Mouse (Mus musculus) midbrain, embryonic 15.5 days (tissue): Measurements from ENCODE around the gene P4htm. TPM values are rescaled to one million over a fixed set of nuclear protein-coding genes. Genes with fewer than 3 reads are reported as not detected.

Experiments used
- ATAC-seq: fragments of 200-750 bp; cut with Nextera tagmentation; replicated peaks from 2 replicates; pipeline ENCODE4 v1.8.0; 2017; ENCODE audit warnings: moderate TSS enrichment
- H3K27ac ChIP-seq: fragments of 300-500 bp; sonication (generic); 2 replicates; pipeline ENCODE4 v1.5.1; 2015; ENCODE audit warnings: mild to moderate bottlenecking, inconsistent platforms
- H3K27me3 ChIP-seq: fragments of 300-500 bp; sonication (generic); replicated peaks from 2 replicates; pipeline ENCODE4 v1.6.1; 2015; ENCODE audit warnings: inconsistent platforms
- H3K36me3 ChIP-seq: fragments of 300-500 bp; sonication (generic); replicated peaks from 2 replicates; pipeline ENCODE4 v1.6.1; 2015; ENCODE audit warnings: inconsistent platforms
- H3K4me1 ChIP-seq: fragments of 300-500 bp; sonication (generic); 2 replicates; pipeline ENCODE4 v1.6.1; 2015; ENCODE audit warnings: inconsistent platforms
- H3K4me2 ChIP-seq: fragments of 300-500 bp; sonication (generic); 2 replicates; pipeline ENCODE4 v1.6.1; 2015; ENCODE audit warnings: inconsistent platforms, mild to moderate bottlenecking, moderate library complexity
- H3K4me3 ChIP-seq: fragments of 300-500 bp; sonication (generic); 2 replicates; pipeline ENCODE4 v1.5.1; 2015; ENCODE audit warnings: mild to moderate bottlenecking, inconsistent platforms
- H3K9ac ChIP-seq: fragments of 300-500 bp; sonication (generic); 2 replicates; pipeline ENCODE4 v1.6.1; 2015; ENCODE audit warnings: mild to moderate bottlenecking, inconsistent platforms
- H3K9me3 ChIP-seq: fragments of 300-500 bp; sonication (generic); 2 replicates; pipeline ENCODE4 v1.6.1; 2016; ENCODE audit warnings: inconsistent platforms
- WGBS: fragments of 180-500 bp; shearing (Covaris S2); methylation state at CpG from one replicate; pipeline ENCODE4 v1.1.7; 2015; ENCODE audit warnings: mixed read lengths; 5-methylcytosine and 5-hydroxymethylcytosine counted together
- polyA plus RNA-seq: library from polyadenylated mRNA; unstranded; fragments of >200 nt; fragmentation: Nextera tagmentation; extraction: Ambion mirVana; gene quantifications from 2 replicates; pipeline ENCODE4 v1.2.1, GENCODE M21; 2015

The P4htm gene
- polyA plus RNA-seq, 1 experiment from 2014 or later: 38.5 TPM

DNA sequence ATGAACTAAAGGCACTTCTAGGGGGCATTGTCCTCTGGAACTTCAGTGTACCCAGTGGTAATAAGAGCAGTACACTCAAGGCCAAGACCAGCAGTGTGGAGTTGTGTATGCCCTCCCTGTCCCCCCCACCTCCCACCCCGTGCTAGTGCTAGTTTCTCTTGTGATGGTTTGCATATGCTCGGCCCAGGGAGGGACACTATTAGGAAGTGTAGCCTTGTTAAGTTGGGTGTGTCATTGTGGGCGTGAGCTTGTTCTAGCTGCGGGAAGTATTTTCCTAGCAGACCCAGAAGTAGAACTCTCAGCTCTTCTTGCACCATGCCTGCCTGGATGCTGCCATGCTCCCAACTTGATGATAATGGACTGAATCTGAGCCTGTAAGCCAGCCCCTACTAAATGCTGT lies 4.5 kb upstream of the P4htm start:
- Histone ChIP-seq H3K9ac (no peak overlapping the region), H3K9me3 (no peaks in the 10 kb centered on the region), H3K27me3 (no peaks in the 10 kb centered on the region), H3K4me3 (no peak overlapping the region), H3K27ac (no peak overlapping the region), H3K4me2 (no peak overlapping the region), H3K4me1 (peaks cover 4% of the 10 kb centered on the region), H3K36me3 (peaks cover 32% of the 10 kb centered on the region)
- 89% methylated on average over 4 of the region's 4 CpGs for WGBS
- ATAC-seq: no peak

DNA sequence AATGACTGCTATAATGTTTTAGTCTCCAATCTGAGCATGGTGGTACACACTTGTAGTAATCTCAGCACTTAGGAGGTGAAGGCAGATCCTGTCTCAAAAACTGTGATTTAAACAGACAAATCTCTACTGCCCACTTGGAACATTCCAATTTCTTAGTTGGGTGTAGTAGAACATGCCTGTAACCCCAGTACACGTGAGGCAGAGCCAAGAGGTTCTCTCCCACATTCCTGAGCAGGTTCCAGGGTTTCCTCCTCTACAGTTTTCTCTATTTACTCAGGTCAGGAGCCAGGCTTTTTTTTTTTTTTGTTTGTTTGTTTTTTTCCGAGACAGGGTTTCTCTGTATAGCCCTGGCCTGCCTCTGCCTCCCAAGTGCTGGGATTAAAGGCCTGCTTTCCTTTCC lies 2.5 kb upstream of the P4htm start:
- no peak for ATAC-seq
- Histone ChIP-seq H3K27ac (no peak overlapping the region), H3K36me3 (peaks cover 23% of the 10 kb centered on the region), H3K27me3 (no peaks in the 10 kb centered on the region), H3K4me3 (no peak overlapping the region), H3K4me2 (no peak overlapping the region), H3K9ac (no peak overlapping the region), H3K9me3 (no peaks in the 10 kb centered on the region), H3K4me1 (peaks cover 11% of the 10 kb centered on the region)
- WGBS: 63% methylated on average over 2 of the region's 2 CpGs

DNA sequence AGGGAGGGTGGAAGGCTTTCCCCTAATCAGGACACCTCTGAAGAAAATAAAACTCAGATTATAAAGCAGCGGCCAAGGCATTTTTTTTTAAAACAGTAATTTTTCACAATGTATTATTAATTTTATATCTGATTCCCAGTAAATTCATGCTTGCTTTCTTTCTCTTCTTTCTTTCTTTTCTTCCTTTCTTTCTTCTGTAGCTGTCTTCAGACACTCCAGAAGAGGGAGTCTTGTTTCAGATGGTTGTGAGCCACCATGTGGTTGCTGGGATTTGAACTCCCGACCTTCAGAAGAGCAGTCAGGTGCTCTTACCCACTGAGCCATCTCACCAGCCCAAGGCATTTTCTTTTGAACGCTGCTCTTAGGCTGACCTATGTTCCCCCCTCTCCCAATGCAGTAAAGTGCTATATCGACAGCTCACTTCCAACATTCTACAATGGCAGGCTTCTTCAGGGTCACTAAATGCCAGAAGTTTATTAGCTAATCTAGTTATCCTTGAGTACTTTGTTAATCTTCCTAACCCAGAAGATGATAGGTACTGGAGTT lies 1.6 kb upstream of the P4htm start:
- ATAC-seq: no peak
- no peaks in the 10 kb centered on the region for H3K9me3 ChIP-seq
- H3K9ac ChIP-seq: no peak overlapping the region
- no peaks in the 10 kb centered on the region for H3K27me3 ChIP-seq
- no peak overlapping the region for H3K4me2 ChIP-seq
- no peak overlapping the region for H3K27ac ChIP-seq
- WGBS: 78% methylated on average over 4 of the region's 4 CpGs
- H3K4me3 ChIP-seq: no peak overlapping the region
- H3K36me3 ChIP-seq: peaks cover 19% of the 10 kb centered on the region
- peaks cover 11% of the 10 kb centered on the region for H3K4me1 ChIP-seq

DNA sequence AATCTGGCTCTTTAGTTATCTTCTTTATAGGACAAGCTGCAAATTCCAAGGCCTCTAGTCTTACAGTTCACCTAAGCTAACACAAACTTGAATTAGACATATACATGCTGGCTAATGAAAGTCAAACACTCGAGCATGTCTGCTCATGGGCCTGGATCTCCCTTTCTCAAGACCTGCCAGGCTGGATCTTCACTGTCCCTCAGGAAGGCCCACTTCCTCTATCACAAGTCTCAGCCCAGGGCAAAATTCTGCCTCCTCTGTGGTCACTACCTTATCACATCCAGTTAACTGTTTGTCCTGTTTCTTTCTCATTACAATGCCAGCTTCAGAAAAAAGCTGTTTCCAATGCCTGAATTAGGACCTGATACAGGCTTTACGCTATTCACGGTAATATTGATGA lies 3.1 kb downstream of the P4htm start:
- H3K4me1 ChIP-seq: peaks cover 17% of the 10 kb centered on the region
- no peak overlapping the region for H3K4me3 ChIP-seq
- no peak for ATAC-seq
- no peak overlapping the region for H3K27ac ChIP-seq
- no peak overlapping the region for H3K9ac ChIP-seq
- no peaks in the 10 kb centered on the region for H3K9me3 ChIP-seq
- no peaks in the 10 kb centered on the region for H3K36me3 ChIP-seq
- WGBS: 91% methylated on average over 3 of the region's 3 CpGs
- no peaks in the 10 kb centered on the region for H3K27me3 ChIP-seq
- no peak overlapping the region for H3K4me2 ChIP-seq

DNA sequence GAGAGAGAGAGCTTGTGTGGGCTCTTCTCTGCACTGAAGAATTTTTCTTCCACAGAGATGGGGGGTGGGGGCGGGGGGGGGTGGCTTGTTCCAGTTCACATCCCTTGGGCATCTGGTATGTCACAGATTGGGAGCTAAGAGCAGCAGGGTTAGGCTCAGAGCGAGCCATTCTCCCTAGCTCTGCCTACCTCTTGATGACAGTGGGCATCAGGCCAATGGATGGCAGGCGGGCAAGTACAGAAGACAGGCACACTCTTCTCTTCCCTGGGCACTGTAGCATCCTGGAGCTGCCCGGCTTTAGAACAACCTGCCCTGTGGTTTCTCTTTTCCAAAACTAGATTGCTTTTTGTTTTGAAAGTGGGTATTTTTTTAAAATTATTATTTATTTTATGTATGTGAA lies 6.0 kb downstream of the P4htm start:
- Histone ChIP-seq H3K4me1 (peaks cover 40% of the 10 kb centered on the region), H3K27ac (no peak overlapping the region), H3K4me3 (no peak overlapping the region), H3K9me3 (no peaks in the 10 kb centered on the region), H3K9ac (no peak overlapping the region), H3K4me2 (no peak overlapping the region), H3K36me3 (no peaks in the 10 kb centered on the region), H3K27me3 (no peaks in the 10 kb centered on the region)
- WGBS: 80% methylated on average over 4 of the region's 4 CpGs
- ATAC-seq: no peak

DNA sequence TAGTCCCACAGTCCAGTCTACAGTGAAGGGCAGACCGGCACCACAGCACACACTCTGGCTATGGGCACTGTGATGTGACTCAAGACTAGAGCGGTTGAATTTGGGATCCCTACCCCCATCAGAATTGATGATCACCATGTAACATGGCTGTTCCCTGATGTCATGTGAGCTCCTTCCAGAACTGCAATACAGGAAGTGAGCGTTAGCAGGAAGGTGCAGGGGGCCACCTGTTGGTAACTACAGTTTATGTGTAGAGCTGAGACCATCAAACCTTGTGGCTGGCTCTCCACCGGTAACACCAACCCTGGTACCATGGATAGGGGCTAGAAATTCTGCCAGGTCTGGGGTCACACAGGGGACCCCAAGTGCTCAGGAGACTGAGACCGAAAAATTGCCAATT lies 8.2 kb downstream of the P4htm start:
- Histone ChIP-seq H3K9me3 (no peaks in the 10 kb centered on the region), H3K27ac (peak overlapping the region; percentile 98), H3K4me3 (no peak overlapping the region), H3K27me3 (no peaks in the 10 kb centered on the region), H3K9ac (no peak overlapping the region), H3K36me3 (no peaks in the 10 kb centered on the region), H3K4me2 (peak overlapping the region; percentile 54), H3K4me1 (peaks cover 40% of the 10 kb centered on the region)
- WGBS: 70% methylated on average over 5 of the region's 5 CpGs
- ATAC-seq: no peak

DNA sequence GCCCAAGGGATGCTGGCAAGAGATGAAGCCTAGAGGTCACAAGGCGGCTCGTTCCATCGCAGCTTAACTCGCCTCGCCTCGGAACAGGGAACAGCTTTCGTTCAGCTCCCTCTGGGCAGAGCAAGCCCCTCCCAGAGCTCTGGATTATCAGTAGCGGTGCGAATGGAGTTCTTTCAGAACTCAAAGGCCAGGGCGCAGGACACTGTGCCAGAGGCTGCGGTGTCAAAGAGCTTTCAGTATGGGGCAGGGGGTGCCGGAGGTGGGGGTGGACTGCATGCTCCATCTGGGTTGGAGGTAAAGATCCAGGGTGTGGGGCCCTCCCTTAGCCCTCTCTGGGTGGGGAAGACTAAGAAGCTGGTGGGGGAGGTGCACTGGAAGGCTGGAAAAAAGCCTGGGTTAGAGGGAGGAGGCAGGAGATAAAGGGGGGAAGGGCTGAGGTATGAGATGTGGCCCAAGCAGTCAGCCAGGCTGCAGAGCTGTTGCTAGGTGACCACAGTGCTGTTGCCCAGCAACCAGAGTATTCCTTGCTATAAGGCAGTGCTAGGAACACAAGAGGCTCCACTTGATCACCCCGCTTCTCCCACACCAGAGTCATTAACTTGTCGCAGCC lies 9.8 kb downstream of the P4htm start:
- peak overlapping the region; percentile 98 for H3K27ac ChIP-seq
- no peaks in the 10 kb centered on the region for H3K9me3 ChIP-seq
- ATAC-seq: peak; percentile 98
- H3K27me3 ChIP-seq: no peaks in the 10 kb centered on the region
- H3K9ac ChIP-seq: peak overlapping the region; percentile 15; the same call in 1 of the 2 replicates
- H3K4me3 ChIP-seq: peak overlapping the region; percentile 22
- peak overlapping the region; percentile 54 for H3K4me2 ChIP-seq
- H3K4me1 ChIP-seq: peaks cover 40% of the 10 kb centered on the region
- H3K36me3 ChIP-seq: no peaks in the 10 kb centered on the region
- 3% methylated on average over 14 of the region's 14 CpGs for WGBS

DNA sequence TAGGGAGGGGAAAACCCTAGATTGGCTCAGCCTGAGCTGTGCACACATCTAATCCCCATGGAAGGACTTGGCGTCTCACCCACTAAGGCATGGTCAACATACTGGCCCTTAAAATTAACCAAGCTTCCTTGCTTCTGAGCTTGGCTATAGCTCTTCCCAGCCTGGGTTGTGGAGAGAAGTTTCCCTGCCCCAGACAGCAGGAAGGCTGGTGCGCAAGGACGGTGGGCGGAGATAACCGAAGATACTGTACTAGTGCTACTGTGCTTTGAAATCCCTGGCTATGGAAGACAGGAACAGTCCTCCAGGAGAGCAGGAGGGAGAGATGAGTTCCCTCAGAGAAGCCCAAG lies 18.1 kb downstream of the P4htm start:
- H3K4me1 ChIP-seq: peaks cover 47% of the 10 kb centered on the region
- H3K36me3 ChIP-seq: no peaks in the 10 kb centered on the region
- peak overlapping the region; percentile 72 for H3K4me2 ChIP-seq
- peak overlapping the region; percentile 49 for H3K4me3 ChIP-seq
- no peaks in the 10 kb centered on the region for H3K9me3 ChIP-seq
- no peak for ATAC-seq
- no peaks in the 10 kb centered on the region for H3K27me3 ChIP-seq
- peak overlapping the region; percentile 91 for H3K27ac ChIP-seq
- WGBS: 57% methylated on average over 5 of the region's 5 CpGs
- H3K9ac ChIP-seq: peak overlapping the region; percentile 61; the same call in 1 of the 2 replicates

DNA sequence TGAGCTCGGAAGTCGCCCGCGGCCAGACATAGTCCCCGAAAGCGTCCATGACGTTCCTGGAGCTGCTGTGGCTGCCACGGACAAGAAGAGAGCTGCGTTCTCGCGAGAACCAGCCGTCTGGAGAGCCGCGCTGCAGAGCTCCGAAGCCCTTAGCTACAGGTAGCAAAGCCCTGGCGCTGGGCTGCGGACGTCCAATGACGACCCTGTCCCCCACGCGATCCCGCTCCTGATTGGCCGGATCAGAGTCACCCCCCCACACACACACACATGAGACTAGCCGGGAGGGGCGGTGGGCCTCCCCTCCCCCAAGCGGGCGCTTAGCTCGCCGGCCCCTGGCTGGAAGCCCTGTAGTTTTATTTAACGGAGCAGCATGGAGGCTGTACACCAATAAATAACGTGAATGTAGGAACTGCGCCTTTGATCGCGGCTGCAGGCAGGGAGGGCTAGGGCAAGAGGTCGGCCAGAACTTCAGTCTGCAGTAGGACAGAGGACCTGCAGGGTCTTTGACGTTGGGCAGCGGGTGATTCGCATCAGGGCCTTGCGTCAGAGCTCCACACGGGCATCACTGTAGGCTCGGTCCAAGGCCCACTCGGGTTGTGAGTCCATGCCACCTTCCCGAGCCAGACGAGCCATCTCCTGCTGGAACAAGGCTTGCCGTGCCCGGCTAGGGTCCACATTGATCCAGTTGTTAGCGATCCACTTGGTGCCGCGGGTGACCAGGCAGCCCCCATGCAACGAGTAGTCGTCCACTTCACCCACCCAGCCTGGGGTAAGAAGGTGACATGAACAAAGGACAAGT lies 18.7 kb downstream of the P4htm start, which contains the start of gene Wdr6:
Gene Wdr6 (minus strand): TSS at position 195 of the 799 bp plus-strand sequence.
- H3K27me3 ChIP-seq: no peaks in the 10 kb centered on the region
- H3K4me3 ChIP-seq: peak within 1 kb of the TSS; percentile 49
- H3K4me1 ChIP-seq: peaks cover 53% of the 10 kb centered on the region
- 3% methylated on average over 51 of the region's 51 CpGs for WGBS
- no peaks in the 10 kb centered on the region for H3K9me3 ChIP-seq
- H3K9ac ChIP-seq: peak within 1 kb of the TSS; percentile 61
- no peaks in the 10 kb centered on the region; the same call in 1 of the 2 replicates for H3K36me3 ChIP-seq
- peak; percentile 97 for ATAC-seq
- H3K4me2 ChIP-seq: peak within 1 kb of the TSS; percentile 72
- H3K27ac ChIP-seq: peak within 1 kb of the TSS; percentile 91

DNA sequence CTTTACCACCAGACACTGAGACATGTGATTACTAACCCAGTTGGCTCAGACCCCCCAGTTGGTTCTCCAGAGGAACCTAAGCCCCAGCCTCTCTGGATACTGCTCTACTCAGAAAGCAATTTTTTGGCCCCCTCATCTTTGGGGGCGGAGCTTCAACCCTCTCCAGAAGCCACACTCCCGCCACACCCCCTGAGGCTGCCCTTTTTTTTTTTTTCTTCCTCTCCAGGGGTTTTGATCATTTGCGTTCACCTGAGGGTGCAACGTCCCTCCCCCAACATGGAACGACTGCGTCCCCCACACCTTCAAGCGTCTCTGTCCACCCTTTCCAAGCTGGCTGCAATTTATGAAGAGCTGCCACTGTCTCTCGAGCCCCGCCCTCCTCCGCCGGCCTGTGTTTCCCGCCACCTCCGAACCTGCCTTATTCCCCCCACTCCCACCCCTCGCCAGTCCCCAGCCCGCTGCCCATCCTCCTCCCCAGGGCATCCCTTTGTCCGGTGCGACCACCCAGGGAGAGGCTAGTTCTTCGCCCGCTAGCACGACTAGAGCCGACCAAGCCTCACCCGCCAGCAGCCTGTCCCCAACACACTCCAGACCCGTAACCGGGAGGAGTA lies 19.4 kb downstream of the P4htm start:
- Histone ChIP-seq H3K9ac (peak overlapping the region; percentile 61), H3K4me2 (peak overlapping the region; percentile 72), H3K4me1 (peaks cover 58% of the 10 kb centered on the region), H3K27me3 (no peaks in the 10 kb centered on the region), H3K9me3 (no peaks in the 10 kb centered on the region), H3K4me3 (peak overlapping the region; percentile 49), H3K27ac (peak overlapping the region; percentile 91), H3K36me3 (peaks cover 6% of the 10 kb centered on the region)
- WGBS: under 1% methylated on average over 24 of the region's 24 CpGs
- ATAC-seq: peak; percentile 2; the same call in 1 of the 2 replicates

DNA sequence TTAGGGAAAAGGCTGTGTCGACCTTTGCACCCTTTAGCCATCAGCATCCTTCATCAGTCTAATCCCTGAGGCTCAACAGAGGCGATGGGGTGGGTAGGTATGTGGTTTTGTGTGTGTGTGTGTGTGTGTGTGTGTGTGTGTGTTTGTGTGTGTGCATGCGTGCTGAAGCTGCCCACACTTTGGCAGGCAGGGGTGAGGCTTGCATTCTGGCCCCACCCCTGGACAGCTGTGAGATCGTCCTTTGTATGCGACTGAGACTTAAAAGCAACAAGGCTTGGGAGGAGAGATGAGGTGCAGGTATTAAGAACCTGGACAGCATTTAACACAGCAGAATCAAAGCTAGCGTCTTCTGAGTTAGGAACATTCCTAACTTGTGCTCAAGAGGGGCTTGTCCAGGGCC lies 20.4 kb downstream of the P4htm start:
- Histone ChIP-seq H3K36me3 (peaks cover 16% of the 10 kb centered on the region), H3K4me1 (peaks cover 58% of the 10 kb centered on the region), H3K9ac (peak overlapping the region; percentile 61; the same call in 1 of the 2 replicates), H3K4me3 (peak overlapping the region; percentile 49), H3K27me3 (no peaks in the 10 kb centered on the region), H3K27ac (peak overlapping the region; percentile 91), H3K9me3 (no peaks in the 10 kb centered on the region), H3K4me2 (peak overlapping the region; percentile 72)
- no peak for ATAC-seq
- WGBS: 34% methylated on average over 6 of the region's 6 CpGs
